Mouse (Mus musculus): Measurements from ENCODE around the gene Trim30c. TPM values are rescaled to one million over a fixed set of nuclear protein-coding genes. Genes with fewer than 3 reads are reported as not detected.

Gene Trim30c
- 0.09 TPM in 2 replicates for polyA plus RNA-seq (2012; rRNA removed; ENCODE audit: low replicate concordance)

DNA sequence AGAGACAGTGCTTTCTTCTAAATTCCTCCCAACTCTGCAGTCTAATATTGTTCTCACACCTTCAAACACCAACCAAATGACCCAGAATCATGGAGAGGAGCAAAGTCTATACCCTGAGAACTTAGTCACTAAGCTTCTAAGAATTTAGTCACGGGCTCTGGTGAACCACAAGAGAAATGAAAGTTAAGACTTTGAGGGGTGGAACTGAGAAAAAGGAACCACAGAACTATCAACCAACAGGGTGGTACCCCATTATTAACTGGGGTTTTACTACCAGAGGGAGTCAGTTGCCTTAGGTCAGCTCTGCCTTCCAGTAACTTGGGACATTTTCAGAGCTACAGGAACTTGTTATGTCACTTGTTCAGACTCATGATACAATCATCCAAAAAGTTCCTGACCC, at the start of gene Trim30c:
Gene Trim30c (minus strand): TSS at position 140 of the 400 bp plus-strand sequence.

DNA sequence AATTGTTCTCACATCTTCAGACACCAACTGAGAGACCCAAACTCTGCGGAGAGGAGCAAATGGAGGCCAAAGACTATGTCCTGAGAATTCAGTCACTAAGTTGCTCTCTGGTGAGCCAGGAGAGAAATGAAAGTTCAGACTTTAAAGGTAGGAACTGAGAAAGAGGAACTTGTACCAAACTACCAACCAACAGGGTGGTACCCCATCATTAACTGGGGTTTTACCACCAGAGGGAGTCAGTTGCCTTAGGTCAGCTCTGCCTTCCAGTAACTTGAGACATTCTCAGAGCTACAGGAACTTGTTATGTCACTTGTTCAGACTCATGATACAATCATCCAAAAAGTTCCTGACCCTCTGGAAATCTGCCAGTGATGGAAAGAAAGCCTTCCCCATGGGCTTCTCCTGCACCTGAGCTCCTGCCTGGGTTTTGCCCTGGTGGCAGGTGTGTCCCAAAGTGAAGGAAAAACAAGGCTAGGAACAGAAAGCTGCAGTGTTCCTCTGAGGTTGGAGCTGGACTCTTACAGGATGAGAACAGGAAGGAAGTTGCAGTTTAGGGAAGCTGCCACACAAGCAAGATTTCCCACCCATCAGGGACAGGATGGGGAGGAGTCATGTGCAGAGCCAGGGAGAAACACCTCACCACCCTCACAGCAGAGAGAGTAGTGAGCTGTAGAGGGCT, 30.8 kb downstream of the Trim30c start, which contains the start of gene Trim30b:
Gene Trim30b (minus strand): TSS at position 149 of the 679 bp plus-strand sequence.

DNA sequence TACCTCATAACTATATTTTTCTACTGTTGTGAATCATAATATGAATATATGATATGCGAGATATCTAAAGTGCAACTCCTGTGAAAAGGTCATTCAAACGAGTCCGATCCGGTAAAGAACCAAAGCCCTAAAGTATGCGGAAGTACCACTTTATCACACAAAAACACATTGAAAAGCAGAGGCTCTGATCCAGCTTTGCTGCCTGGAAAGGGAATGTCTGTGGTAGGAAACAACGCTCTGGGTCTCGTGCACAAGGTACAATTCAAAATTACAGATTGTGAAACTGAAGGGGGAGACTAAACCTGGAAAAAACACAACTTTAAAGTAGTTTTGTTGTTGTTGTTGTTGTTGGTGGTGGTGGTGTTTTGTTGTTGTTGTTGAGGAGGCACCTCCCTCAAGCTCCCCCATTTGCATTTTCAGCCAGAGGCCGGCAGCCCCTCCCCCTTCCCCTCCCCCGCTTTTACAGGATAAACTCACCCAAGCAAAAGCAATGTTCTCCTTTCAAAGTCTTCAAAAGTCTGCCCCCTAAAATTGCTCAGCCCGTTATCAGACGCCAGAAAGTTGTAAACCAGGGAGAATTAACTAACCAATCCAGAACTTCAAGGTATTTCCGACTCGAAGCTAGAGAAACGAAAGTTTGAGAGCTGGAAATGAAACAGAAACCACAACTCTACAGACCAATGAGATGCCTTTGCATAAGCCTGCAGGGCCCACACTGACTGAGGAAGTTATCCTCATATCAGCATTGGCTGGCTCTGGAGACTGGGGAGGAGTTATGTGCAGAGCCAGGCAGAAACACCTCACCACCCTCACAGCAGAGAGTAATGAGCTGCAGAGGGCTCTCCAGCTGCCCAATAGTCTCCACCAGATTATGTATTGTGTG, 47.7 kb downstream of the Trim30c start, which contains the start of gene Trim12c:
Gene Trim12c (minus strand): TSS at position 646 of the 883 bp plus-strand sequence.

Other genes with a start within 250 kb of the Trim30c start
- not detected in 2 replicates for gene Olfm5, start 236.0 kb downstream of the Trim30c start, polyA plus RNA-seq (2012; rRNA removed; ENCODE audit: low replicate concordance)
- 0.08 TPM in 1 of 2 replicates, not detected in the other for gene Olfr648, start 217.4 kb downstream of the Trim30c start, polyA plus RNA-seq (2012; rRNA removed; ENCODE audit: low replicate concordance)
- not detected in 2 replicates for gene Olfr649, start 204.9 kb downstream of the Trim30c start, polyA plus RNA-seq (2012; rRNA removed; ENCODE audit: low replicate concordance)
- gene Trim6, start 182.0 kb downstream of the Trim30c start, polyA plus RNA-seq (2012; rRNA removed; ENCODE audit: low replicate concordance) = 1.3 TPM in 2 replicates
- gene Trim34a, start 156.4 kb downstream of the Trim30c start, polyA plus RNA-seq (2012; rRNA removed; ENCODE audit: low replicate concordance) = 6.3 and 7.0 TPM in 2 replicates
- 0.64 and 0.89 TPM in 2 replicates for gene Trim5, start 112.7 kb downstream of the Trim30c start, polyA plus RNA-seq (2012; rRNA removed; ENCODE audit: low replicate concordance)
- 4.5 and 6.4 TPM in 2 replicates for gene Trim12a, start 85.4 kb downstream of the Trim30c start, polyA plus RNA-seq (2012; rRNA removed; ENCODE audit: low replicate concordance)
- gene Trim34b, start 71.4 kb downstream of the Trim30c start, polyA plus RNA-seq (2012; rRNA removed; ENCODE audit: low replicate concordance) = 4.3 and 5.3 TPM in 2 replicates
- gene Trim12c, start 47.5 kb downstream of the Trim30c start, polyA plus RNA-seq (2012; rRNA removed; ENCODE audit: low replicate concordance) = 5.7 and 6.5 TPM in 2 replicates
- gene Trim30b, start 31.0 kb downstream of the Trim30c start, polyA plus RNA-seq (2012; rRNA removed; ENCODE audit: low replicate concordance) = 0.21 and 0.32 TPM in 2 replicates
- gene Trim30a, start 64.4 kb upstream of the Trim30c start, polyA plus RNA-seq (2012; rRNA removed; ENCODE audit: low replicate concordance) = 6.5 and 7.6 TPM in 2 replicates
- 1.8 and 2.5 TPM in 2 replicates for gene Trim30d, start 107.0 kb upstream of the Trim30c start, polyA plus RNA-seq (2012; rRNA removed; ENCODE audit: low replicate concordance)
- not detected in 2 replicates for gene Olfr651, start 149.3 kb upstream of the Trim30c start, polyA plus RNA-seq (2012; rRNA removed; ENCODE audit: low replicate concordance)
- not detected in 2 replicates for gene Olfr652, start 160.1 kb upstream of the Trim30c start, polyA plus RNA-seq (2012; rRNA removed; ENCODE audit: low replicate concordance)
- not detected in 2 replicates for gene Olfr653, start 176.5 kb upstream of the Trim30c start, polyA plus RNA-seq (2012; rRNA removed; ENCODE audit: low replicate concordance)
- gene Olfr654, start 186.2 kb upstream of the Trim30c start, polyA plus RNA-seq (2012; rRNA removed; ENCODE audit: low replicate concordance) = not detected in 2 replicates
- gene Olfr655, start 200.9 kb upstream of the Trim30c start, polyA plus RNA-seq (2012; rRNA removed; ENCODE audit: low replicate concordance) = not detected in 2 replicates
- not detected in 2 replicates for gene Olfr656, start 213.1 kb upstream of the Trim30c start, polyA plus RNA-seq (2012; rRNA removed; ENCODE audit: low replicate concordance)
- gene Olfr657, start 224.0 kb upstream of the Trim30c start, polyA plus RNA-seq (2012; rRNA removed; ENCODE audit: low replicate concordance) = not detected in 2 replicates
- 0.04 TPM in 1 of 2 replicates, not detected in the other for gene Olfr658, start 246.5 kb upstream of the Trim30c start, polyA plus RNA-seq (2012; rRNA removed; ENCODE audit: low replicate concordance)

Data from subcutaneous adipose tissue, adult 2 months (tissue).